Mouse (Mus musculus) forebrain, postnatal 0 days (tissue): ENCODE results near the gene C1qtnf5. TPM values are rescaled to one million over a fixed set of nuclear protein-coding genes. Genes with fewer than 3 reads are reported as not detected.

Source experiments
- ATAC-seq: fragments of 200-750 bp; cut with Nextera tagmentation; 2 replicates; pipeline ENCODE4 v1.8.0; 2017; ENCODE audit warnings: mild to moderate bottlenecking, moderate library complexity
- DNase-seq: peaks from one replicate; pipeline ENCODE4 v3.0.0-alpha.2; 2015
- H3K27ac ChIP-seq: fragments of 300-500 bp; sonication (generic); 2 replicates; pipeline ENCODE4 v1.5.1; 2014; ENCODE audit warnings: low read depth, mild to moderate bottlenecking, antibody characterized with exemption, low read length, moderate library complexity, mixed read lengths
- H3K27me3 ChIP-seq: fragments of 300-500 bp; sonication (generic); 2 replicates; pipeline ENCODE4 v1.6.1; 2014; ENCODE audit warnings: mild to moderate bottlenecking, low read length, mixed read lengths; ENCODE audit not compliant: insufficient read depth
- H3K36me3 ChIP-seq: fragments of 300-500 bp; sonication (generic); 2 replicates; pipeline ENCODE4 v1.6.1; 2014; ENCODE audit warnings: mild to moderate bottlenecking, moderate library complexity; ENCODE audit not compliant: insufficient read depth
- H3K4me1 ChIP-seq: fragments of 300-500 bp; sonication (generic); 2 replicates; pipeline ENCODE4 v1.6.1; 2014; ENCODE audit warnings: antibody characterized with exemption; ENCODE audit not compliant: insufficient read depth
- H3K4me2 ChIP-seq: fragments of 300-500 bp; sonication (generic); 2 replicates; pipeline ENCODE4 v1.6.1; 2014; ENCODE audit warnings: low read depth, mild to moderate bottlenecking, moderate library complexity
- H3K4me3 ChIP-seq: fragments of 300-500 bp; sonication (generic); 2 replicates; pipeline ENCODE4 v1.5.1; 2014; ENCODE audit warnings: low read depth, low read length, mixed read lengths
- H3K9ac ChIP-seq: fragments of 300-500 bp; sonication (generic); 2 replicates; pipeline ENCODE4 v1.6.1; 2014; ENCODE audit warnings: mild to moderate bottlenecking
- H3K9me3 ChIP-seq: fragments of 300-500 bp; sonication (generic); 2 replicates; pipeline ENCODE4 v1.6.1; 2016; ENCODE audit warnings: low read length
- CTCF ChIP-seq: sonication (generic); IDR thresholded peaks from 2 replicates; pipeline ENCODE4 v1.5.1; 2016; ENCODE audit warnings: antibody characterized with exemption, control low read depth, low read depth
- WGBS: fragments of 180-500 bp; shearing (Covaris S2); extraction: QIAGEN DNeasy Blood & Tissue Kit; methylation state at CpG from one replicate; pipeline ENCODE4 v1.1.7; 2014; 5-methylcytosine and 5-hydroxymethylcytosine counted together
- polyA plus RNA-seq: library from polyadenylated mRNA; unstranded; fragments of >200 nt; fragmentation: Nextera tagmentation; extraction: Ambion mirVana; gene quantifications from 2 replicates; pipeline ENCODE4 v1.2.1, GENCODE M21; 2015
- total RNA-seq: library from RNA; depleted of rRNA; stranded (reverse); fragments of >200 nt; gene quantifications from 2 replicates; pipeline ENCODE4 v1.2.3, GENCODE M21; 2014

The C1qtnf5 gene
- total and polyA plus RNA-seq, 2 experiments from 2014 or later, result 8.7 to 18.4 TPM

DNA sequence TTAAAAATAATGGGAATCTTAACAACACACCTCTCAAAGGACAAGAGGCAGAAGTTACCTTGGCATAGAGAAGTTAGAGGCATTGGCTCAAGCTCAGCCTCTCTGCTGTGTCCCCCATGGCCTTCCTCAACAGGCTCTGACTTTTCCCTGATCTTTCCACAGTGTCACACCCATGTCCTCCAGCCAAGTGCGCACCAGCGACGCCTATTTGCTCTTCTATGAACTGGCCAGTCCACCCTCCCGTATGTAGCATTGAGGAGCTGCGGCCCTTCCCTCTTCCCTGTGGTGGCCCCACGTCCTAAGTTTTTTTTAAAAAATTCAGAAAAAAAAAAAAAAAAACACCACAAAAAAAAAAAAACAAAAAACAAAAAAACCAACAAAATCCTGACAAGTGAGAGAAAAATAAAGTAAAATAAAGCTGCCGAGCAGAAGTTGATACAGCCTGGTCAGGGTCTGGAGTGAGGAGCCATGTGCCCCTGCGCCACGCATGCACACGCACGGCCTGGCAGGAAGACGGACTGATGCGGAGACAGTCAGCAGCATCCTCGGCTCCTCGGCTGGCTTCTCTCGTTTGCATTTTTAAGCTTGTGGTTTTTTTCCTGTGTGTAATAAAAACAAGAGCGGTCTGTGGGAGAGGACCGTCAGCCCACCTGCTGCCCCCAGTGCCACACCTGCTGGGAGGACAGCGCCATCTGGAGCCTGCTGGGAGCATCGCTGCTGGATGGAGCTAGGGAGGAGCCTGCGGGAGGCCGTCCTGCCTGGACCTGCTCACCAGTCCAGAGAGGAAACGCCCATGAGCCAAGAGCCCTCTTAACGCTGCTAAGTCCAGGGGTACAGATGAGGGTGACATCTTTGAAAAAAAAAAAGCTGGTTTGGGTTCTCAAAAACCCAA is 13.2 kb upstream of the C1qtnf5 start:
- Histone ChIP-seq H3K36me3 (peaks cover 16% of the 10 kb centered on the region; the same call in 1 of the 2 replicates), H3K27ac (no peak overlapping the region), H3K9ac (no peak overlapping the region), H3K4me3 (peak overlapping the region; percentile 17), H3K4me2 (peak overlapping the region; percentile 41), H3K9me3 (no peaks in the 10 kb centered on the region), H3K27me3 (no peaks in the 10 kb centered on the region), H3K4me1 (no peaks in the 10 kb centered on the region)
- peak; percentile 57; the same call in 1 of the 2 replicates for ATAC-seq
- WGBS, result 28% methylated on average over 24 of the region's 24 CpGs
- peak; percentile 78 for DNase-seq
- peak; percentile 84 for TF ChIP-seq CTCF

DNA sequence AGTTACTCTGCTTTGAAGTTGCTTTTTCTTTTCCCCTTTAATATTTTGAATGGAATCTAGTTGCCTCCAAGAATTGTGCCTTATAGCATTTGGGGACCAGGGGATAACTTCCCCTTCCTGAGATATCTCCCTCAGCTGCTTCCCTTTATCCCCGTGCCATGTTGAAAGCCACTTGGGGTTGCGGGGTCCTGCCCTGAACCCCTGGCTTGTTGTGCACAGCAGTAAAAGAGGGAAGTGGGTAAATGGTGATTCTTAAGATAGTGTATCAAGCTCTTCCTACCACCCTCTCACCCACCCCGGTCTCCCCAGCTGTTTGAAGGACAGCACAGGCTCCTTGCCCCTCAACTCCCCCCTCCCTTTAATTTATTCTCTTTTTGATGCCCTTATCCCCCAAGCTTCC is 12.3 kb upstream of the C1qtnf5 start:
- ATAC-seq, result no peak
- DNase-seq, result no peak
- TF ChIP-seq CTCF, result no peak
- no peak overlapping the region for H3K4me3 ChIP-seq
- H3K36me3 ChIP-seq, result peaks cover 16% of the 10 kb centered on the region; the same call in 1 of the 2 replicates
- no peak overlapping the region for H3K9ac ChIP-seq
- H3K9me3 ChIP-seq, result no peaks in the 10 kb centered on the region
- no peak overlapping the region for H3K4me2 ChIP-seq
- no peaks in the 10 kb centered on the region for H3K27me3 ChIP-seq
- 86% methylated on average over 3 of the region's 3 CpGs for WGBS
- H3K27ac ChIP-seq, result no peak overlapping the region
- no peaks in the 10 kb centered on the region for H3K4me1 ChIP-seq

DNA sequence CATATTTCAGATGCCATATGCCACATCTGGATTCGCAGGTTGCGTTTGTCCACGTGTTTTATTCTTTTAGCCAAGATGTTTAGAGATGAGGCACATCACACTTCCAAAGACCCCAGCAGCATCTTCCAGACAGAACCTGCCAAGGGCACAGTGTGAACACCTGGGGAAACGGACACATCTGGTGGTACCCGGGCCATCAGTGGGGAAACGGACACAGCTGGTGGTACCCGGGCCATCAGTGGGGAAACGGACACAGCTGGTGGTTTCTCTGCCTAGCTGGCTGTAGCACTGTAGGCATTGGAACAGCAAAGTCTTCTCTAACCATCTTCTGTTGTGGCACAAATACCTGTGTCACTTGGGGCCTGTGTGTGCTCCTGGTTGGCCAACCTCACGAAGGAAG is 11.3 kb upstream of the C1qtnf5 start:
- no peak overlapping the region for H3K4me2 ChIP-seq
- peak overlapping the region; percentile 47; the same call in 1 of the 2 replicates for H3K27ac ChIP-seq
- H3K27me3 ChIP-seq, result no peaks in the 10 kb centered on the region
- DNase-seq, result no peak
- H3K9ac ChIP-seq, result no peak overlapping the region
- no peak for ATAC-seq
- no peaks in the 10 kb centered on the region for H3K9me3 ChIP-seq
- H3K36me3 ChIP-seq, result peaks cover 16% of the 10 kb centered on the region; the same call in 1 of the 2 replicates
- TF ChIP-seq CTCF, result no peak
- H3K4me3 ChIP-seq, result no peak overlapping the region
- no peaks in the 10 kb centered on the region for H3K4me1 ChIP-seq
- WGBS, result 90% methylated on average over 9 of the region's 9 CpGs

DNA sequence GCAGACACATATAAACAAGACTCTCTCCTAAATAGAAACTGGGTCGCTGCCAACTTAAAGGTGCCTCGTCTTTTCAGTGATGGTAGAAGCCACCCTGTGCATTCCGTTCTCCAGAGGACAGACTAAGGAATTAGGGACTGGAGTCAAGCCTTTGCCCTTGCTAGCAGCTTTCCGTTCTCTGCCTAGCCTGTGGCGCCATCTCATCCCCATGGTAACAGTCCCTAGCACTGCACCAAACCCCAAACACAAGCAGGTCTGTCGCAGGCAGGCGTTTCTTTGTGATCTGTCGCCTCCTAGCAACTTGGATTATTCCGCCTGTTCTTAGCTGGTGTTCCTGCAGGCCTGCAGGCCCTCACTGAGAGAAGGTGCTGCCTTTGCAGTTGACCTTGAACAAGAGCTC is 10.5 kb upstream of the C1qtnf5 start:
- no peaks in the 10 kb centered on the region for H3K27me3 ChIP-seq
- peak; percentile 28; the same call in 1 of the 2 replicates for TF ChIP-seq CTCF
- peak; percentile 87 for ATAC-seq

GRCm38 (mm10) chr9:44101490-44101889 is 5.6 kb upstream of the C1qtnf5 start, which contains the start of gene Mfrp:
Mfrp (plus strand) TSS chr9:44101729.
- H3K27me3 ChIP-seq, result no peaks in the 10 kb centered on the region
- ATAC-seq (no peak), DNase-seq (no peak)
- H3K36me3 ChIP-seq, result no peaks in the 10 kb centered on the region
- no peak within 1 kb of the TSS for H3K4me3 ChIP-seq
- WGBS, result 63% methylated on average over 9 of the region's 9 CpGs
- H3K9ac ChIP-seq, result no peak within 1 kb of the TSS
- no peak for TF ChIP-seq CTCF
- no peaks in the 10 kb centered on the region for H3K9me3 ChIP-seq
- no peak within 1 kb of the TSS for H3K27ac ChIP-seq
- no peak within 1 kb of the TSS for H3K4me2 ChIP-seq
- H3K4me1 ChIP-seq, result no peaks in the 10 kb centered on the region

More for the DNA sequence above, 10.5 kb upstream of the C1qtnf5 start:
- peak overlapping the region; percentile 47 for H3K27ac ChIP-seq
- H3K36me3 ChIP-seq, result 0 out of 2 replicates have a peak, but pooled peaks cover 9% of the 10 kb centered on the region
- no peaks in the 10 kb centered on the region for H3K4me1 ChIP-seq
- 10% methylated on average over 9 of the region's 9 CpGs for WGBS
- no peak overlapping the region for H3K4me2 ChIP-seq
- peak overlapping the region; percentile 11; the same call in 1 of the 2 replicates for H3K9ac ChIP-seq
- H3K9me3 ChIP-seq, result no peaks in the 10 kb centered on the region
- no peak overlapping the region for H3K4me3 ChIP-seq
- DNase-seq, result peak; percentile 79

- Histone ChIP-seq H3K9ac (no peak overlapping the region), H3K9me3 (no peaks in the 10 kb centered on the region), H3K27me3 (no peaks in the 10 kb centered on the region), H3K36me3 (no peaks in the 10 kb centered on the region), H3K4me2 (no peak overlapping the region), H3K4me1 (peaks cover 27% of the 10 kb centered on the region; the same call in 1 of the 2 replicates), H3K27ac (no peak overlapping the region), H3K4me3 (no peak overlapping the region)
- ATAC-seq (no peak), DNase-seq (no peak)
- 92% methylated on average over 7 of the region's 7 CpGs for WGBS
- no peak for TF ChIP-seq CTCF
These were observed 2.2 kb upstream of the C1qtnf5 start for GRCm38 (mm10) chr9:44104881-44105280.

- Histone ChIP-seq H3K4me1 (peaks cover 34% of the 10 kb centered on the region; the same call in 1 of the 2 replicates), H3K9ac (no peak overlapping the region), H3K27me3 (no peaks in the 10 kb centered on the region), H3K27ac (no peak overlapping the region), H3K9me3 (no peaks in the 10 kb centered on the region), H3K36me3 (no peaks in the 10 kb centered on the region), H3K4me2 (no peak overlapping the region), H3K4me3 (no peak overlapping the region)
- TF ChIP-seq CTCF, result no peak
- DNase-seq, result no peak
- ATAC-seq, result no peak
- 90% methylated on average over 10 of the region's 10 CpGs for WGBS
These were observed 1.3 kb upstream of the C1qtnf5 start for GRCm38 (mm10) chr9:44105781-44106180.
